Mouse (Mus musculus): ENCODE measurements around the gene Tex33. TPM values are rescaled to one million over a fixed set of nuclear protein-coding genes. Genes with fewer than 3 reads are reported as not detected.

The Tex33 gene
- polyA plus RNA-seq, 1 experiment from 2014 or later, result not detected

DNA sequence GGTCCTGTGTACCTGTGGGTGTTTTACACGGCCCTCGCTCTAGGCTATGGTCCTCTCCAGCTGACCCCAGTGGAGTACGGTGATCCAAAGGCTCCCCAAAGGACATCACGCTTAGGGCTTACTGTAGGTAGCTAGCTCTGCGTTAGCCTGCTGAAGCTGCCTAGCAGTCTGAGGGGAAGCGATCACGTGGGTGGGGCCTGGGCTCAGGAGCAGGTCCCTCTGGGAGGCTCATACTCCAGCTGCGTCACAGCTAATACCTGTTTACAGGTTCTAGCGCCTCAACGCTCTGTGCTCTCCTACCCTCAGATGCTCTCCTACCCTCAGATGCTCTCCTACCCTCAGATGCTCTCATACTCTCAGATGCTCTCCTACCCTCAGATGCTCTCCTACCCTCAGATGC lies 35.2 kb upstream of the Tex33 start:
- Histone ChIP-seq H3K27ac (no peak overlapping the region), H3K4me3 (no peak overlapping the region), H3K4me1 (peaks cover 16% of the 10 kb centered on the region), H3K4me2 (no peak overlapping the region), H3K27me3 (replicated peaks) (peaks cover 3% of the 10 kb centered on the region; the same call in 1 of the 2 replicates), H3K36me3 (replicated peaks) (0 out of 2 replicates have a peak, but pooled peaks cover 16% of the 10 kb centered on the region), H3K9ac (no peak overlapping the region), H3K9me3 (no peaks in the 10 kb centered on the region)
- WGBS, result 88% methylated on average over 10 of the region's 10 CpGs
- no peak for ATAC-seq (replicated peaks)

DNA sequence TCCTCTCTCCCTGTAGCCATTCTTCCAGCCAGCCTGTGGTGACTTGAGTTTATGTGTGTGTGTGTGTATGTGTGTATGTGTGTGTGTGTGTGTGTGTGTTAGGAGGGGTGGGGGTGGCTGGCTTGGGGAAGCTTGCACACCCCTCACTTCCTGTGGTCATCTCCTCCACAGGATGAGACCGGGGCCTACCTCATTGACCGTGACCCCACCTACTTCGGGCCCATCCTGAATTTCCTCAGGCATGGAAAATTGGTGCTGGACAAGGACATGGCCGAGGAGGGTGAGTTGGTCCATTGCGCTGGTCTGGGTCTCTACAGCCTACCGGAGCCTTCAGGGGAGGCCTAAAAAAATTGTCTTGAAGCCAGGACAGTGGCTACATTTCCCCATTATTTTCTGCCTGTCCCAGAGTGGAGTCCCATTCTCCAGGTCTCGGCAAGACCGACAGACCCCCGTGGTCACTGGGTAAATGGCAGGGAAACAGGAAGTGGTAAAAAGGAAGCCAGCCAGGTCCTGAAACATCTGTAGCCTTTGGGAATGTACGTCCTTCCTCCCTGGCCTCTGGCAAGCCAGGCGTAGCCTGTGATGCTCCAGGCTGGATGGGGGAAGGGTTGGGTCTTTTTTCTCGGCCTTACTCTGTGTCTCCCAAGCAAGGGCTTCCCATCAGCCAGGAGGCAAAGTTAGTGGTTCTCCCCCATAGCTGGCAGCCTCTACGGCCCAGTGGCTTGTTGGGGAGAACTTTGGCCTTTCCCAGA lies 34.3 kb upstream of the Tex33 start:
- H3K4me2 ChIP-seq, result peak overlapping the region; percentile 77
- peak overlapping the region; percentile 89 for H3K9ac ChIP-seq
- peaks cover 15% of the 10 kb centered on the region for H3K4me1 ChIP-seq
- H3K9me3 ChIP-seq, result no peaks in the 10 kb centered on the region
- ATAC-seq (replicated peaks), result no peak
- peaks cover 3% of the 10 kb centered on the region; the same call in 1 of the 2 replicates for H3K27me3 ChIP-seq (replicated peaks)
- H3K27ac ChIP-seq, result 0 out of 2 replicates have a peak overlapping the region, but pooled peaks have one; percentile 73
- H3K36me3 ChIP-seq (replicated peaks), result 0 out of 2 replicates have a peak, but pooled peaks cover 11% of the 10 kb centered on the region
- peak overlapping the region; percentile 80 for H3K4me3 ChIP-seq
- WGBS, result 88% methylated on average over 13 of the region's 13 CpGs

DNA sequence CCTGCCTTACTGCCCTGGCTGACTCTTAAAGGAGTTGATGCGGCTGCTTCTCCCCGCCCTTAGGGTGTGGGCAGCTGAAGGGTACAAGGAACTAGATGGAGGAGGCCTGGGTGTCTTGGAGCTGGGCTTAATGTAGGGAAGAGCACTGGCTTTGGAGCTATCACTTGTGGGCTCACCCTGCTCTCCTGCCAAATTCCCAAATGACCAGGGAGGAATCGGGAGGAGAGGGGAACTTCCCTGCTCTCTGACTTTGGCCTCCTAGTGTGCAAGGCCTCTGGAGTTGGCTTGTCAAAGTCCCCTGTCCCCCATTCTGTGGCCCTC lies 33.4 kb upstream of the Tex33 start:
- Histone ChIP-seq H3K4me2 (peak overlapping the region; percentile 77), H3K4me1 (peaks cover 15% of the 10 kb centered on the region), H3K9ac (peak overlapping the region; percentile 89), H3K27me3 (replicated peaks) (peaks cover 1% of the 10 kb centered on the region; the same call in 1 of the 2 replicates), H3K9me3 (no peaks in the 10 kb centered on the region), H3K4me3 (peak overlapping the region; percentile 80), H3K27ac (peak overlapping the region; percentile 73), H3K36me3 (replicated peaks) (0 out of 2 replicates have a peak, but pooled peaks cover 10% of the 10 kb centered on the region)
- WGBS, result 0% methylated on average over 3 of the region's 3 CpGs
- no peak for ATAC-seq (replicated peaks)

DNA sequence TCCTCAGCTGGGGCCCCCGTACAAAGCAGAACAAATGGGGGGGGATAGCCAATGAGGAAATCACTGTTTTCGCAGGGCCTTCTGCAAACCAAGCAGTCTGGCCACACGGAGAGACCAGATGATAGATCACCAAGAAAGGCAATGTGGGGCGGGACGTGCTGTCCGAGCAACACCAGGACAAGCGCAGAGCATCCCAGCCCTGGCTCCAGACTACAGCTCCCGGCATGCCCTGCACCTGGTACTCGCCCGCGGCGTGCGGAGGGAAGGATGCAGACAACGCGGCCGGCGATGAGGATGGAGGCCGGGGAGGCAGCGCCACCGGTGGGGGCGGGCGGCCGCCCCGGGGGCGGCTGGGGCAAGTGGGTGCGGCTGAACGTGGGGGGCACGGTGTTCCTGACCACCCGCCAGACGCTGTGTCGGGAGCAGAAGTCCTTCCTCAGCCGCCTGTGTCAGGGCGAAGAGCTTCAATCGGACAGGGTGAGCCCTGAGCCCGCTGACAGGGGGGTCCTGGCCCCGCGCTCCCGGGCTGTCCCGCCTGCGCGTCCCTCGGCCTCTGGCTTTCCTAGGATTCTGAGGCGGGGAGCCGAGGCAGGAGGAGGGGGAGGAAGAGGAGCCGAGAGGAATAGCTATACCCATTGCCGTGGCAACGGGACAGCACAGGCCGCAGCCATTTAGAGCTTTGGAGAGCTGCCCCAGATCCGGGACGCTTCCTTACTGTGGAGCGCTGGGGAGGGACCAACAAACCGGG lies 32.9 kb upstream of the Tex33 start, which contains the start of gene Kctd17:
Gene Kctd17 (plus strand): TSS at position 174 of the 748 bp plus-strand sequence.
- Histone ChIP-seq H3K4me2 (peak within 1 kb of the TSS; percentile 77), H3K36me3 (replicated peaks) (0 out of 2 replicates have a peak, but pooled peaks cover 5% of the 10 kb centered on the region), H3K4me1 (peaks cover 15% of the 10 kb centered on the region), H3K9me3 (no peaks in the 10 kb centered on the region), H3K4me3 (peak within 1 kb of the TSS; percentile 80), H3K27me3 (replicated peaks) (no peaks in the 10 kb centered on the region), H3K9ac (peak within 1 kb of the TSS; percentile 89), H3K27ac (peak within 1 kb of the TSS; percentile 73)
- ATAC-seq (replicated peaks), result peak; percentile 93
- WGBS, result 1% methylated on average over 52 of the region's 52 CpGs

DNA sequence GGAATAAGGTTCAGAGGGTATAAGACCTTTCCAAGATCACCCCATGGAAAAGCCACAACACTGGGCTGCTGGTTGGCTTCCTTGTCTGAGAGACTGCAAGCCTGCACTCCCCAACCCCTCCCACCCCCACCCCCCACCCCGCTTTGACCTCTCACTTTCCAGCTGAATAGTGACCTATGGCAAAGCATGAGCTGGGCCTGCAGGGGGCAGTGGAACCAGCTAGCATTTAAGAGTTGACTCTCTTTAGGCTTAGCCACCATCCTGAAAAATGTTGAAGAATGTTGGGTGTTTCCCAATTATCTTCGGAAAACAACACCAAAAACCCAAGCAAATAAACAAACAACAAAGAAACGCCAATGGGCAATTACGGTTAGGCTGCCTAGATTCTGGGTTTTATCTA lies 29.5 kb upstream of the Tex33 start:
- Histone ChIP-seq H3K27me3 (replicated peaks) (no peaks in the 10 kb centered on the region; the same call in 1 of the 2 replicates), H3K4me2 (no peak overlapping the region), H3K36me3 (replicated peaks) (no peaks in the 10 kb centered on the region), H3K9ac (no peak overlapping the region), H3K27ac (no peak overlapping the region), H3K4me1 (peaks cover 11% of the 10 kb centered on the region), H3K9me3 (no peaks in the 10 kb centered on the region), H3K4me3 (no peak overlapping the region)
- ATAC-seq (replicated peaks), result no peak
- WGBS, result 63% methylated on average over 4 of the region's 4 CpGs

DNA sequence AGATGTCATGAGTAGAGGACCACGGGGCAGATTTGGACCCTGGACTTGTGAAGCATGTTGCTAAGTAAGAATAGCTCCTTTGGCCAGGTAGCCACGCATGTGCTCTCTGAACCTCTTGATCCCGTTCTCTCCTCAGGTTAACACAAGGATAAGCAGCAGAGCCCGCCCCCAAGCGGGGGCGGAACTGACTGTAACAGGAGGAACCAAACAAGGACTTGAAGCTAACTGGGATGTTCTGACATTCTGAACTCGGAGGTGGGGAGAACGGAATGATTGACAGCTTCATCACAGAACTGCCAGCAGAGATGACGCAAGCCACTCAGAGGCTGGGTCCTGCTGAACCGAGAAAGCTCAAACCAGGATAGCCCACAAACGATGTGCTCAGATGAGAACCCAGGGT lies 28.8 kb upstream of the Tex33 start:
- ATAC-seq (replicated peaks), result no peak
- Histone ChIP-seq H3K9me3 (no peaks in the 10 kb centered on the region), H3K4me2 (no peak overlapping the region), H3K4me1 (peaks cover 4% of the 10 kb centered on the region), H3K4me3 (no peak overlapping the region), H3K27me3 (replicated peaks) (no peaks in the 10 kb centered on the region; the same call in 1 of the 2 replicates), H3K36me3 (replicated peaks) (no peaks in the 10 kb centered on the region), H3K27ac (no peak overlapping the region), H3K9ac (no peak overlapping the region)
- WGBS, result 26% methylated on average over 11 of the region's 11 CpGs

DNA sequence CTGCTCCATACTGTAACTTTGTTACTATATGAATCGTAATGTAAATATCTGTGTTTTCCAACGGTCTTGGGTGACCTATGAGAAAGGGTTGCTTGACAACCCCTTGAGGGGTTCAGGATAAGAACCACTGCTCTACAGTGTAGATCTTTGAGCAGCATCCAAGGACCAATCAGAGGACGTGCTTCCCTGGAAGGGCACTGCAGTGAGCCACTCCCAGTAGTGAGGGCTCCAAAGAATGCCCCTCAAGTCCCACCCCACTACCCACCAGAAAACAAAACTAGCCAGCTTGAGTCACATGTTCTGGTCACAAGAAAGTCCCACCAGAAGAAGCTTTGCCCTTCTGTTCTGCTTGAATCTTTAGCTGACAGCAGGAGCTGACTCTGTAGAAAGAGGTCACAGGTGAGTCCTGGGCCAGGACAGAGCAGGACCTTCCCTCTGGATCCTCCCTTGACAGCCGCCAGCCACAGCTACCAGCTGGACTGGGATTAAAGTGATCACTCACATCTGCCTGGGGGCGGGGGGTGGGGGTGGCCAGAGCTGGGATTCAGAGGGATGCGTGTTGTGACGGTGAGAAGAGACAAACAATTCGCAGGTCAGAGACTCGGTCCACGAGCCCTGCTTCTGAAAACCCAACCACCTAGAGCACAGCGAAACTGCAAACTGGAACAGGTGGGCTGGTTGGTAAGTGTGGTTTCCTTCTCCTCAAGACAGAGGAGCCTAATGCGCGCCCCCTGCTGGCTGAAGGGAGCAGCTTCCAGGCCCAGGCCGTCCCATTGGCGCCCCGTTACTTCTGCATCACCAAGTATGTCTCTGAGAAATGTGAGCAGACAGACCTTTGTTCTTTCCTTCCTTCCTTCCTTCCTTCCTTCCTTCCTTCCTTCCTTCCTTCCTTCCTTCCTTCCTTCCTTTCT lies 26.6 kb upstream of the Tex33 start:
- WGBS, result 15% methylated on average over 16 of the region's 16 CpGs
- no peak overlapping the region for H3K4me2 ChIP-seq

DNA sequence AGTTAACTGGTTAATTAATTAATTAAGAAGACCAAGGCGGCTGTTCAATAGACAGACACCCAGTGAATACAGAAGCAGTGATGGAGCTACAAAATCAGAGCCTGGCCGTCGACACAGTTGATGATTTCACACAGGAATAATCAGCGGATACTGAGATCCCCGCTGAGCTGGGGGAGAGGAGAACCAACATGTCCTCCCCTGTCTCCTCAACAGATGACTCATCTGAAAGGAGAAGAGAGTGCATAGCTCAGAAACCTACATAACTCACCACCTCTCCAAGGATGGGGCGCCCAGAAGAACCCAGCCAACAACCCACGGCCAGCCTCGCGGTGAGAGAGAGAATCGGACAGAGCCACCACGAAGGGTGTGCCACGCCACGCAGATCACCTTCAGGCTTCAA lies 24.7 kb upstream of the Tex33 start:
- no peak overlapping the region for H3K4me3 ChIP-seq
- H3K36me3 ChIP-seq (replicated peaks), result no peaks in the 10 kb centered on the region
- H3K27ac ChIP-seq, result no peak overlapping the region
- H3K9me3 ChIP-seq, result no peaks in the 10 kb centered on the region
- no peak for ATAC-seq (replicated peaks)
- no peak overlapping the region for H3K4me2 ChIP-seq
- H3K27me3 ChIP-seq (replicated peaks), result no peaks in the 10 kb centered on the region; the same call in 1 of the 2 replicates
- H3K9ac ChIP-seq, result no peak overlapping the region
- WGBS, result 91% methylated on average over 13 of the region's 13 CpGs
- H3K4me1 ChIP-seq, result no peaks in the 10 kb centered on the region

More for the DNA sequence above, 26.6 kb upstream of the Tex33 start:
- no peak overlapping the region for H3K27ac ChIP-seq
- no peaks in the 10 kb centered on the region; the same call in 1 of the 2 replicates for H3K27me3 ChIP-seq (replicated peaks)
- no peaks in the 10 kb centered on the region for H3K4me1 ChIP-seq
- peak; percentile 62; the same call in 1 of the 2 replicates for ATAC-seq (replicated peaks)
- no peaks in the 10 kb centered on the region for H3K9me3 ChIP-seq
- no peaks in the 10 kb centered on the region for H3K36me3 ChIP-seq (replicated peaks)
- no peak overlapping the region for H3K4me3 ChIP-seq
- H3K9ac ChIP-seq, result no peak overlapping the region

DNA sequence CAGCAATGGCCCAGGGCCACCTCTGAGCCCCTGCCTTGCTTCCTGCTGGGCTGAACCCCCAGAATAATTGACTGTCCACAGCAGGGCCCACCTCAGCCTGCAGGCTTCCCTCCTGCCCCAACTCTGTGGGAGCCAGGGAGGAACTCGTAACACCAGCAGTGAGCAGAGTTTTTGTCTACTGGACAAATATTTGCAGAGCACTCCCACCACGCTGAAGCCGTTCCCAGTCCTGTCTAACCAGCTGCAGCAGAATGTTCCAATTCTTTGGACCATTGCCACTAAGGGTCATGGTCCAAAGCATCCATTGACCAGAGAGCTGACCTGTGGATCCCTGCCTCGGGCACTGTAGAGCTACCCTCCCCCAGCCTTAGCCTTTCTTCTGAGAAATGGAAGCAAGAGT lies 21.2 kb upstream of the Tex33 start:
- no peak overlapping the region for H3K4me2 ChIP-seq
- H3K27ac ChIP-seq, result no peak overlapping the region
- no peaks in the 10 kb centered on the region for H3K4me1 ChIP-seq
- WGBS, result 10% methylated on average over 4 of the region's 4 CpGs
- no peaks in the 10 kb centered on the region for H3K36me3 ChIP-seq (replicated peaks)
- no peaks in the 10 kb centered on the region for H3K9me3 ChIP-seq
- no peak overlapping the region for H3K4me3 ChIP-seq
- H3K9ac ChIP-seq, result no peak overlapping the region
- H3K27me3 ChIP-seq (replicated peaks), result no peaks in the 10 kb centered on the region; the same call in 1 of the 2 replicates
- no peak for ATAC-seq (replicated peaks)

DNA sequence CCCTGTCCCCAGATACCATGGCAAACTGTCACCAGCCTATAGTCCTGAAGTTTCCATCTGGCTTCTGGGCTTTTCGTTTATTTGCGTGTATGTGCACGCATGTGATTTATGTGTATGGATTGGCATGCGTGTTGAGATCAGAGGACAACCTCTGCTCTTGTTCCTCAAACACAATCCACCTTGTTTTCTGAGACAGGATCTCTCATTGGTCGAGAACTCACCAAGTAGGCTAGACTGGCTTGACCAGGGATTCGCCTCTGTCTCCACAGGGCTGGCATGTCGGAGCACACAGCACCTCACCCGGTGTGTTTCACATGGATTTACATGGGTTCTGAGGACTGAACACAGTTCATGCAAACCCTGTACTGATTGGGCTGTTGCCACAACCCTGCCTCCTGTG lies 18.4 kb upstream of the Tex33 start:
- Histone ChIP-seq H3K9me3 (no peaks in the 10 kb centered on the region), H3K27ac (no peak overlapping the region), H3K9ac (no peak overlapping the region), H3K27me3 (replicated peaks) (peaks cover 23% of the 10 kb centered on the region), H3K4me2 (no peak overlapping the region), H3K4me1 (peaks cover 14% of the 10 kb centered on the region), H3K4me3 (no peak overlapping the region), H3K36me3 (replicated peaks) (no peaks in the 10 kb centered on the region)
- WGBS, result 91% methylated on average over 8 of the region's 8 CpGs
- no peak for ATAC-seq (replicated peaks)

DNA sequence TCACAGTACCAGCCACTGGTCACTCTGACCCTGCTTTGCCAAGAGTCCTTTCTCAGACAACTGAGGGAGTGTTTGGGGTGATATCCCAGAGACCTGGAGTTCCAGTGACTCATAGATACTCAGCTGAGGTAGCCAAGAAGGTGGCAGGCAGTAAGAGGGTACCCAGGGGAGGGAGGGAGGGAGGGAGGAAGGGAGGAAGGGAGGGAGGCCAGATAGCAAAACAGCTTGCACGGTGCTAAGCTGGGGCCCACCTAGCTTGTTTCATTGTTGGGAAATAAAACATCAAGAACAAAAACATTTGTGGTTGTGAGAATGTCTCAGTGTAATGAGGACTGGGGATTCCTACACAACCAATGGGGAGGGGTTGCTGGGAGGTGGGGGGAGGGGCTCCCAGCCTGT lies 18.0 kb upstream of the Tex33 start:
- H3K4me2 ChIP-seq, result no peak overlapping the region
- WGBS, result 48% methylated on average over 1 of the region's 1 CpGs
- no peak for ATAC-seq (replicated peaks)
- peaks cover 28% of the 10 kb centered on the region for H3K27me3 ChIP-seq (replicated peaks)
- H3K9me3 ChIP-seq, result no peaks in the 10 kb centered on the region
- no peaks in the 10 kb centered on the region for H3K36me3 ChIP-seq (replicated peaks)
- H3K4me3 ChIP-seq, result no peak overlapping the region
- H3K4me1 ChIP-seq, result peaks cover 14% of the 10 kb centered on the region
- no peak overlapping the region for H3K9ac ChIP-seq
- no peak overlapping the region for H3K27ac ChIP-seq
